Mouse (Mus musculus) limb, embryonic 11.5 days (tissue): ENCODE data around the gene Hist1h3c. TPM values are rescaled to one million over a fixed set of nuclear protein-coding genes. Genes with fewer than 3 reads are reported as not detected.
A peak's percentile ranks its signal among the peaks of the same experiment; 100 is the strongest.
"Not testable (repeated sequence)": the region's sequence is repeated elsewhere in the genome, so short reads cannot be mapped to it uniquely, and the experiment has no call there.

Experiments used
- ATAC-seq: fragments of 200-750 bp; cut with Nextera tagmentation; 2 replicates; pipeline ENCODE4 v1.8.0; 2017; ENCODE audit warnings: low read depth; ENCODE audit not compliant: insufficient number of reproducible peaks, low FRiP score, low TSS enrichment
- DNase-seq: peaks from one replicate; pipeline ENCODE4 v3.0.0-alpha.2; 2015; ENCODE audit warnings: low spot score
- H3K27ac ChIP-seq: fragments of 300-500 bp; sonication (generic); replicated peaks from 2 replicates; pipeline ENCODE4 v1.5.1; 2014; ENCODE audit warnings: low read depth, mild to moderate bottlenecking, low read length
- H3K27me3 ChIP-seq: fragments of 300-500 bp; sonication (generic); 2 replicates; pipeline ENCODE4 v1.6.1; 2014; ENCODE audit warnings: mild to moderate bottlenecking, low read length, mixed read lengths; ENCODE audit not compliant: control insufficient read depth, insufficient read depth
- H3K36me3 ChIP-seq: fragments of 300-500 bp; sonication (generic); 2 replicates; pipeline ENCODE4 v1.6.1; 2014; ENCODE audit warnings: mild to moderate bottlenecking, low read length, moderate library complexity, mixed read lengths; ENCODE audit not compliant: control insufficient read depth, insufficient read depth
- H3K4me1 ChIP-seq: fragments of 300-500 bp; sonication (generic); 2 replicates; pipeline ENCODE4 v1.6.1; 2014; ENCODE audit warnings: low read length, mixed read lengths; ENCODE audit not compliant: control insufficient read depth, insufficient read depth
- H3K4me2 ChIP-seq: fragments of 300-500 bp; sonication (generic); 2 replicates; pipeline ENCODE4 v1.6.1; 2014; ENCODE audit warnings: low read depth, mild to moderate bottlenecking, moderate library complexity; ENCODE audit not compliant: severe bottlenecking
- H3K4me3 ChIP-seq: fragments of 300-500 bp; sonication (generic); 2 replicates; pipeline ENCODE4 v1.5.1; 2014; ENCODE audit warnings: low read depth, low read length
- H3K9ac ChIP-seq: fragments of 300-500 bp; sonication (generic); 2 replicates; pipeline ENCODE4 v1.6.1; 2014; ENCODE audit warnings: mild to moderate bottlenecking, low read length
- H3K9me3 ChIP-seq: fragments of 300-500 bp; sonication (generic); 2 replicates; pipeline ENCODE4 v1.6.1; 2016; ENCODE audit warnings: low read length; ENCODE audit not compliant: control insufficient read depth
- WGBS: fragments of 180-500 bp; shearing (Covaris S2); extraction: QIAGEN DNeasy Blood & Tissue Kit; methylation state at CpG from one replicate; pipeline ENCODE4 v1.1.7; 2014; 5-methylcytosine and 5-hydroxymethylcytosine counted together
- polyA plus RNA-seq: library from polyadenylated mRNA; unstranded; fragments of >200 nt; fragmentation: Nextera tagmentation; extraction: Ambion mirVana; gene quantifications from 2 replicates; pipeline ENCODE4 v1.2.1, GENCODE M21; 2014

The Hist1h3c gene
- polyA plus RNA-seq, 1 experiment from 2014 or later, result 13.3 TPM

DNA sequence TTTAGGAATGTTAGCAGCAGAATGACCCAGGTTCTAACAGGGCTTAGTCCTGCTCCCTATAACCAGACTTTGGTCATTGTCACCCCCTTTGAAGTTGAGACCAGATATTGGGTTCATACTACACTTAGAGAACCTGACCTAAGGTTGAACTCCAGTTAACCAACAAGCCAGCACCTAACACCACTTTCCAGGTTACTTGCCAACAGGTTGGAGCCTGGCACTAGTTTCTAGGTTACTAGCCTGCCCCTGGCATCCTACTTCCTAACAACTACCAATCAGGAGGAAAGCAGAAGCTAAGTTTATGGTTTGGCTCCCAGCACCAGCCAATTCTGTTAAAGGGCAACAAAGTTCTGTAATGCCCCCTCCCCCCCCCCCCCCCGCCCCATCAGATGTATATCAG lies 20.2 kb downstream of the Hist1h3c start:
- no peak for ATAC-seq
- no peaks in the 10 kb centered on the region for H3K9me3 ChIP-seq
- H3K36me3 ChIP-seq, result no peaks in the 10 kb centered on the region
- DNase-seq, result no peak
- H3K4me2 ChIP-seq, result no peak overlapping the region
- no peak overlapping the region for H3K4me3 ChIP-seq
- H3K9ac ChIP-seq, result no peak overlapping the region
- WGBS, result no CpG with 5 or more reads among the region's 1 CpGs
- H3K27ac ChIP-seq, result no peak overlapping the region
- H3K4me1 ChIP-seq, result no peaks in the 10 kb centered on the region
- H3K27me3 ChIP-seq, result no peaks in the 10 kb centered on the region

DNA sequence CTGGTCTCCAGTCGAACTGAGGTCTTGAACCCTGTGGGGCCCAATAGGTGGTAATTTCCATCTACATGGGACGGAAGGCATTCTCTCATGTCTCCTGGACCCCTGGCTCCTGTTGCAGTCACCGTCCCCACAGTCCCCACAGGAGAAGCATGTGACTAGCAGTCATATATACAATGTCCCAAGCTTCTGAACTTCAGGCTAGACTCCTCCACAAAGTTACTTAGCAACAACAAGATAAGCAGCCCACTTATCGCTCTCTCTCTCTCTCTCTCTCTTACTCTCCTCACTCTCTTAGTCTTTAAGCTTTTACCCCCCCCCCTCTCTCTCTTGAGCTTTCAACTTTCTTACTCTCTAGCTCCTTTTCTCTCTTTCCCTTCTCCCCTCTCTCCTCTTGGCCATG lies 21.2 kb downstream of the Hist1h3c start:
- Histone ChIP-seq H3K27ac (no peak overlapping the region), H3K9ac (no peak overlapping the region), H3K4me2 (no peak overlapping the region), H3K4me1 (no peaks in the 10 kb centered on the region), H3K27me3 (no peaks in the 10 kb centered on the region), H3K36me3 (no peaks in the 10 kb centered on the region), H3K9me3 (no peaks in the 10 kb centered on the region), H3K4me3 (no peak overlapping the region)
- WGBS, result 93% methylated on average over 4 of the region's 4 CpGs
- DNase-seq (no peak), ATAC-seq (no peak)

DNA sequence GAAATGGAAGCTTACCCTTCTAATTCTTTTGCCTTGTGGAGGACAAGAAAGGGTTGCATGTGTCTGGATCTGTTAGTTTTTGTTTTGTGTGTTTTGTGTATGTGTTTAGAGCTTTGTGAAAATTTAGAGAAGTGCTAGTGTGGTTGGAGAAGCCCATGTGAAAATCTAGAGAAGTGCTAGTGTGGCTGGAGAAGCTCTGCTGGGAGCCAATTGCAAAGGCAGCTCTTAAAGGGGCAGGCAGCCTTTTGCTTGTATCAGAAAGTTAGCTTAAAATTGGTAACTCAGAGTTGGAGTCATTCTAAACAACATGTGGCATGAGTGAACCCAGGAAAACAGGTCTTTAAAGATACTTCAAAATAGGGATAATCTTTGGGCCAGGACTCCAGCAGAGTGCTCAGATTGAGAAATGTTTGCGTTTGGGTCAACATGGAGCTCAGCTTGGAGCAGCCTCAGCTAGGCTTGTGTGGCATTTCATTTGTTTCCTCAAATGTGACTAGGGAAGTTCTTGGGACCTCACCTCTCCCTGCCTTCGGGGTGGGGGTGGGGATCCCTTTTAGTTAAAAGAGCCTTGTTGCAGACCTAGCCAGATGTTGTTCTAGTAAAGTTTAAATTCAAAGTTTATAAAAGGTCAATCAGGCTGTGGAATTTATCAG lies 27.7 kb downstream of the Hist1h3c start:
- H3K27ac ChIP-seq, H3K4me1 ChIP-seq, H3K9me3 ChIP-seq, H3K4me2 ChIP-seq, H3K27me3 ChIP-seq, H3K36me3 ChIP-seq, H3K9ac ChIP-seq, ATAC-seq, H3K4me3 ChIP-seq: not testable (repeated sequence)
- WGBS, result 16% methylated on average over 2 of the region's 2 CpGs
- peak; percentile 22 for DNase-seq

DNA sequence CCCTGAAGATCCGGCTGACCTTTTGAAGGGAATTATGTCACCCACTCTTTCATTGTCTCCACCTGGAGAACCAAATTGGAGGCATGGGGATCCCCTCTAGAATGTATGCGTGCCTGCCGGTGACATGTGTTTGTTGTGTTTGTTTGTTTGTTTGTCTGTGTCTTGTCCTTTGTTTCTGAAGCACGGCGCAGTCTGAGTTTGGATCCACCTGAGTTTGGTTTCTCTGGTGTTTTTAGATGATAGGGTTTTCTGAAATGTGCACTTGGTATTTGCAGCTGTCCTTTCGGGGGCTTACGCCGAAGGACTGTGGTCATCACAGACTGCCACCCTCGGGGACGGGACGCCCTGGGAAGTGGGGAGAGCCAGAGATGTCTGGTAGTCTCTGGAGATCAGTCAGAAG lies 28.2 kb downstream of the Hist1h3c start:
- Histone ChIP-seq H3K27me3 (no peaks in the 10 kb centered on the region), H3K4me3 (no peak overlapping the region), H3K4me1 (0 out of 2 replicates have a peak, but pooled peaks cover 3% of the 10 kb centered on the region), H3K4me2 (no peak overlapping the region), H3K27ac (no peak overlapping the region), H3K9ac (no peak overlapping the region; the same call in 1 of the 2 replicates), H3K9me3 (no peaks in the 10 kb centered on the region), H3K36me3 (no peaks in the 10 kb centered on the region)
- no peak for ATAC-seq
- 47% methylated on average over 11 of the region's 11 CpGs for WGBS
- peak; percentile 20 for DNase-seq

DNA sequence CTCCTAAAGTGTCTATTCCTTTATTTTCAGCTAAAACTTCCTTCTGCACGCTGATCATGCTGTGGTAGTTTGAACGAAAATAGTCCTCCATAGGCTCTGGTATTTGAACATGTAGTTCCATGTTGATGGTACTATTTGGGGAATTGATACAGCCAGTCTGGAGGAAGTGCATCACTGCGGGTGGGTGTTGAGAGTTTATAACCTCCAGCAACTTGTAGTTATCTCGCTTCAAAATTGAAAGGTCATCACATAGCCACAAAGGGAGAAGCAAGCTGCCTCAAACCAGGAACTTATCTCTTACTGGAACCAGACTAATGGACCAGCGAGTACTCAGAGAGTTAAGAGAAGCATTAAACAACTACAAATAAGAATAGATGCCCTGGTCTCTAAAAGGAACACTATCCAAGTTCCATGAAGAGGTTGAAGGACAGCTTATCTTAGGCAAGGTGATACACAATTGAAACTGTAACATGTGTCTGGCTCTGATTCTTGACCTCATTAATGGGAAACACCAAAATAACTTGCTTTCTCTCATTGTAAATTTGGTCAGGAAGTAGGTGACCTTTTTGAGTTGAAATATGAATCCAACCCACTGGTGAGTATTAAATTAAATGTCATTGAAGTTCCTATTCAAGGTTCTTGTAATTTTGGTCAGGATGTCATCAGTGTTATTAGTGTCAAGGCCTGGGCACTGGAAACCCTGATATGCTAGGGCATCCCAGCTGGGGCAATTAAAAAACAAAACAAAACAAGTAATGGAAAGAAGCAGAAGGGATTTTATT lies 28.9 kb downstream of the Hist1h3c start:
- Histone ChIP-seq H3K27ac (no peak overlapping the region), H3K27me3 (no peaks in the 10 kb centered on the region), H3K4me2 (no peak overlapping the region), H3K4me3 (no peak overlapping the region), H3K9me3 (no peaks in the 10 kb centered on the region), H3K36me3 (no peaks in the 10 kb centered on the region), H3K4me1 (0 out of 2 replicates have a peak, but pooled peaks cover 3% of the 10 kb centered on the region), H3K9ac (no peak overlapping the region)
- 88% methylated on average over 5 of the region's 5 CpGs for WGBS
- ATAC-seq (no peak), DNase-seq (peak; percentile 19)

DNA sequence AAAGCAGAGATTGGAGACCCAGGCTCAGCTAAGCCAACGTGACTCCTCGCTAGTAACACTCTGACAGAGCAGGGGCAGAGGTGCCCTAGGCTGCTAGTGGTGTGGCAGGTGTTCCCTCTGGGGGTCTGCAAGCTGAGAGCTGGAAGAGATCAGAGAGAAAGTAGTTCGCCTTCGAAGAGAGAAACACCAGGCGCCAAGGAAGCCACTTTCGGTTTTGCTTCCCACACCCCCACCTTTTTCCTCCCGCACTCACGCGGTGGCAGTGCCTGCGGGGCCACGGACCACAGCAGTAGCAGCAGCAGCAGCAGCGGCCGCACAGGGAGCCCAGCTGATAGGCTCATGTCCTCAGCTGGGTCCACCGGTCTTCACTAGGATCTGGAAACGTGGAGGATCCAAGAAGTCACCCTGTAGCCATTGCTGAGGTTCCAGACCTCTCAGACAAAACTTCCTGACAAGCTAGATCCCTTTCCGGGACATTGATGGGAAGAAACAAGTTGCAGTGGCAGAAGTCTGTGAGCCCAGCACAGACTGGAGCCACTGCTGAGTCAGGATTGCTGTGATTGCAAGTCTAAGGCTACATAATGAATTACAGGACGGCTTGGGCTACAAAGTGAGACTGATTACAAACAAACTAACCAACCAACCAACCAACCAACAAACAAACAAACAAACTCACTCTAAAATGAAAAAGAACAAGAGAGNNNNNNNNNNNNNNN lies 34.9 kb downstream of the Hist1h3c start, which contains the start of gene Hfe:
Hfe (minus strand) TSS at position 481 of the 716 bp plus-strand sequence.
- peaks cover 16% of the 10 kb centered on the region for H3K4me1 ChIP-seq
- H3K4me2 ChIP-seq, result peak within 1 kb of the TSS; percentile 61
- H3K9me3 ChIP-seq, result no peaks in the 10 kb centered on the region
- H3K27me3 ChIP-seq, result no peaks in the 10 kb centered on the region
- H3K4me3 ChIP-seq, result peak within 1 kb of the TSS; percentile 31
- peak within 1 kb of the TSS; percentile 32 for H3K9ac ChIP-seq
- DNase-seq (peak; percentile 67), ATAC-seq (peak; percentile 68; the same call in 1 of the 2 replicates)
- no peak within 1 kb of the TSS for H3K27ac ChIP-seq
- no peaks in the 10 kb centered on the region for H3K36me3 ChIP-seq
- 2% methylated on average over 17 of the region's 17 CpGs for WGBS

DNA sequence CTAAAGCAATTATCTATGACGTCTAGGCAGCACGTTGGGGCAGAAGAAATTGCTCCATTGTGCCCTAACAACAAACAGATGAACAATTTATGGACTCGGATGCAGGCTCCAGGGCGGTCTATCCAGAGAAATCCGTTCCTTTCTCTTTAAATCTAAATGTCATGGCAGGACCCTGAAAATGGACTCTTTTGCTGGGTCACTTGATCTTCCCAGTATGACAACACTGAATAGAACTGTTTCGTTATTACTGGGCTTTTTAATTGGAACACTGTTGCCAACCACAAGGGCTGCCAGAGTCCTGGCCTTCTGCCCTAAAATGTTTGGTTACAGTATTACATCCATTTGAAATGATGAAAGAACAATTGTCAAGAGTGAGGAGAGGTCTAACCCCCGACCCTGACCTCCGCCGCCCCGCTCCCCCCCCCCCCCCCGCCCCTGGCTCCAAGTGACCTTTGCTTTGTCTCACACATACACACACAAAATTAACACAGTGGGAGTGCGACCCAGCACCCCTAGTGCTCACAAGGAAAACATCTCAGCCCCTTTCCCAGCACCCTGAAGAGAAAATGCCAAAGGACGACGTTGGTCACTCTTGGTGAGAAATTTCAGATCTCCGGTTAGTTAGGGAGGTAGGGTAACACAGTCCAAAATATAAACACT lies 35.6 kb downstream of the Hist1h3c start:
- Histone ChIP-seq H3K36me3 (no peaks in the 10 kb centered on the region), H3K4me2 (peak overlapping the region; percentile 61), H3K27me3 (no peaks in the 10 kb centered on the region), H3K4me3 (peak overlapping the region; percentile 31), H3K9ac (peak overlapping the region; percentile 32; the same call in 1 of the 2 replicates), H3K27ac (no peak overlapping the region), H3K4me1 (peaks cover 16% of the 10 kb centered on the region), H3K9me3 (no peaks in the 10 kb centered on the region)
- DNase-seq, result no peak
- WGBS, result 12% methylated on average over 15 of the region's 15 CpGs
- peak; percentile 44; the same call in 1 of the 2 replicates for ATAC-seq

DNA sequence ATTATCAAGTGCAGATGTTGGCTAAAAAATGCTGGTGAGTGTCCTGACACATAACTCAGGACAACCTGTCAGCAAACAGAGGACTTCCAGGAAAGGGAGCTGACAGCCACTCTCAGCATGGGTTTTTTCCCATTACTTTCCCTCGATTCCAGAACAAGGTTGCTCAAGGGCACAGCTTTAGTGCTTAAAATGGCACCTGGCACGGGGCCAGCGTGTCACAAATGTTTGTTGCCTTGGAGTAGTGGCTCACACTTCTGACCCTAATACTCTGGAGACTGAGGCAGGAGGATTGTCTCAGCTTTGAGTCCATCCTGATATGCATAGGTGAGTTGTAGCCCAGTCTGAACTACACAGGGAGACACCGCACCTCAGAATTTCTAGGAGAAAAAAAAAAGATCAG lies 36.7 kb downstream of the Hist1h3c start:
- H3K4me3 ChIP-seq, result no peak overlapping the region
- no peak overlapping the region for H3K4me2 ChIP-seq
- no peak overlapping the region for H3K9ac ChIP-seq
- H3K4me1 ChIP-seq, result peaks cover 16% of the 10 kb centered on the region
- no peak overlapping the region for H3K27ac ChIP-seq
- DNase-seq, result peak; percentile 22
- no peak for ATAC-seq
- H3K27me3 ChIP-seq, result no peaks in the 10 kb centered on the region
- no peaks in the 10 kb centered on the region for H3K36me3 ChIP-seq
- no peaks in the 10 kb centered on the region for H3K9me3 ChIP-seq
- 63% methylated on average over 4 of the region's 4 CpGs for WGBS
